Mouse (Mus musculus): ENCODE results near the gene Myg1.
"Not testable (repeated sequence)": the region's sequence is repeated elsewhere in the genome, so short reads cannot be mapped to it uniquely, and the experiment has no call there.

Gene Myg1

GRCm38 (mm10) chr15:102331610-102332015 is at the start of gene Myg1:
Gene Myg1 (plus strand): TSS chr15:102331709.
- peak; percentile 90 for DNase-seq

- no peak for DNase-seq
Observed at GRCm38 (mm10) chr15:102282463-102283292, 48.8 kb upstream of the Myg1 start.

GRCm38 (mm10) chr15:102283648-102284047 is 47.9 kb upstream of the Myg1 start:
- DNase-seq = no peak

GRCm38 (mm10) chr15:102287395-102287794 is 44.1 kb upstream of the Myg1 start:
- DNase-seq = peak; percentile 67

GRCm38 (mm10) chr15:102295633-102296367 is 35.7 kb upstream of the Myg1 start, which contains the start of gene Espl1:
Gene Espl1 (plus strand): TSS chr15:102296266.
- peak; percentile 97 for DNase-seq

GRCm38 (mm10) chr15:102296368-102297006 is 35.0 kb upstream of the Myg1 start:
- DNase-seq = no peak

GRCm38 (mm10) chr15:102302542-102302941 is 29.0 kb upstream of the Myg1 start:
- DNase-seq = no peak

GRCm38 (mm10) chr15:102308717-102309116 is 22.8 kb upstream of the Myg1 start:
- no peak for DNase-seq

GRCm38 (mm10) chr15:102310074-102310845 is 21.2 kb upstream of the Myg1 start:
- DNase-seq = peak; percentile 88

GRCm38 (mm10) chr15:102311489-102311888 is 20.0 kb upstream of the Myg1 start:
- DNase-seq = no peak

- DNase-seq = no peak
Observed at GRCm38 (mm10) chr15:102315292-102315691, 16.2 kb upstream of the Myg1 start.

- peak; percentile 82 for DNase-seq
Observed at GRCm38 (mm10) chr15:102316263-102316662, 15.2 kb upstream of the Myg1 start.

GRCm38 (mm10) chr15:102324654-102325473 is 6.6 kb upstream of the Myg1 start:
- DNase-seq = no peak

GRCm38 (mm10) chr15:102326022-102326576 is 5.4 kb upstream of the Myg1 start, which contains the start of gene Pfdn5:
Gene Pfdn5 (plus strand): TSS chr15:102326116.
- DNase-seq = peak; percentile 93

- DNase-seq = no peak
Observed at GRCm38 (mm10) chr15:102326892-102327291, 4.6 kb upstream of the Myg1 start.

- no peak for DNase-seq
Observed at GRCm38 (mm10) chr15:102335254-102335653, 3.7 kb downstream of the Myg1 start.

- not testable (repeated sequence) for DNase-seq
Observed at GRCm38 (mm10) chr15:102335925-102336324, 4.4 kb downstream of the Myg1 start.

- DNase-seq = no peak
Observed at GRCm38 (mm10) chr15:102336946-102337345, 5.4 kb downstream of the Myg1 start.

- no peak for DNase-seq
Observed at GRCm38 (mm10) chr15:102339612-102340011, 8.1 kb downstream of the Myg1 start.

GRCm38 (mm10) chr15:102341580-102341979 is 10.1 kb downstream of the Myg1 start:
- peak; percentile 76 for DNase-seq

GRCm38 (mm10) chr15:102344490-102344889 is 13.0 kb downstream of the Myg1 start:
- no peak for DNase-seq
